Mouse (Mus musculus): ENCODE data around the gene Camk1d. TPM values are rescaled to one million over a fixed set of nuclear protein-coding genes. Genes with fewer than 3 reads are reported as not detected.
A peak's percentile ranks its signal among the peaks of the same experiment; 100 is the strongest.

Camk1d gene
- polyA plus RNA-seq, 1 experiment from 2014 or later: 3.1 TPM

DNA sequence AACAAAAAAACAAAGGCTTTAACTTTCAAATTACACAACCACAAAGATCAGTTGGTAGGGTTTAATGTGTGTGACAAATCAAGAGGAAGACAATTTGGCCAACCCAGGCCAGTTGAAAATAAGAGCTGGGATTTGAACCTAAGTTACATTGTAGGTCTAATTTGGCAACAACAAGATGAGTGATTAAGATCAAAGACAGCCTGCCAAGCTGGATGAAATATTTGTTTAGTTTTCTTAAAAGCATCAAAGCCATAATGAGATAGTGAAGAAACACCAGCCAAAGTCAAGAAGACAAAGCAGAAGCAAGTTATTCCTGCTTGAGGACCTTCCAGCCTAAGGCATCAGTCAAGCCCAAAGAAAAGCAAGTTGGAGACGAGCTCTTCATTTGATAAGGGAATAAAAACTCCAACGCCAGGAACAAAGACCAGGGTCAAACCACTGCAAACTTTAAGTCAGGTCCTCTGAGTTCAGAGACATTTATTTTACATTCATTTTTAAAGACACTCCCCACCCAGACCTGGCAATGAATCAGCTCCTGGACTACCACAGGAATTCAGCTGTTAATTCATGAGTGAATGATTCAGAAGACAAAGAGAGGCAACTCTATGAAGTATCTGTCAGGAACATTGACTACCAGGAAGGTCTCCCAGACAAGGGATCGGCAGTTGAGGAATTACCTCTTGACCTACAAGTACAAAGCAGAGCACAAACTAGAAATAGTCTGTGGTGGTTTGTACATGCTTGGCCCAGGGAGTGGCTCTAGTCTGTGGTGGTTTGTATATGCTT lies 19.2 kb upstream of the Camk1d start:
- no peak overlapping the region for H3K4me2 ChIP-seq
- no peak overlapping the region for H3K27ac ChIP-seq (ENCODE audit: poor library complexity, severe bottlenecking)
- no peaks in the 10 kb centered on the region for H3K27me3 ChIP-seq (replicated peaks)
- no peaks in the 10 kb centered on the region for H3K36me3 ChIP-seq
- no peaks in the 10 kb centered on the region for H3K4me1 ChIP-seq (replicated peaks)
- H3K9ac ChIP-seq: no peak overlapping the region
- ATAC-seq (ENCODE audit: insufficient number of reproducible peaks, low FRiP score): no peak
- H3K4me3 ChIP-seq: no peak overlapping the region
- WGBS: 67% methylated on average over 3 of the region's 3 CpGs
- H3K9me3 ChIP-seq (replicated peaks): no peaks in the 10 kb centered on the region

GRCm38 (mm10) chr2:5732047-5732446 lies 17.7 kb upstream of the Camk1d start:
- Histone ChIP-seq H3K27ac (ENCODE audit: poor library complexity, severe bottlenecking) (no peak overlapping the region), H3K4me3 (no peak overlapping the region), H3K4me2 (no peak overlapping the region), H3K9ac (no peak overlapping the region), H3K36me3 (no peaks in the 10 kb centered on the region), H3K27me3 (replicated peaks) (no peaks in the 10 kb centered on the region), H3K9me3 (replicated peaks) (no peaks in the 10 kb centered on the region), H3K4me1 (replicated peaks) (no peaks in the 10 kb centered on the region)
- no peak for ATAC-seq (ENCODE audit: insufficient number of reproducible peaks, low FRiP score)
- 87% methylated on average over 5 of the region's 5 CpGs for WGBS

- Histone ChIP-seq H3K9ac (no peak overlapping the region), H3K4me3 (no peak overlapping the region), H3K4me2 (no peak overlapping the region), H3K36me3 (no peaks in the 10 kb centered on the region), H3K27me3 (replicated peaks) (no peaks in the 10 kb centered on the region), H3K27ac (ENCODE audit: poor library complexity, severe bottlenecking) (no peak overlapping the region), H3K9me3 (replicated peaks) (no peaks in the 10 kb centered on the region), H3K4me1 (replicated peaks) (no peaks in the 10 kb centered on the region)
- no peak for ATAC-seq (ENCODE audit: insufficient number of reproducible peaks, low FRiP score)
- 59% methylated on average over 15 of the region's 15 CpGs for whole genome bisulfite sequencing
Observed at GRCm38 (mm10) chr2:5730364-5730792, 16.1 kb upstream of the Camk1d start.

DNA sequence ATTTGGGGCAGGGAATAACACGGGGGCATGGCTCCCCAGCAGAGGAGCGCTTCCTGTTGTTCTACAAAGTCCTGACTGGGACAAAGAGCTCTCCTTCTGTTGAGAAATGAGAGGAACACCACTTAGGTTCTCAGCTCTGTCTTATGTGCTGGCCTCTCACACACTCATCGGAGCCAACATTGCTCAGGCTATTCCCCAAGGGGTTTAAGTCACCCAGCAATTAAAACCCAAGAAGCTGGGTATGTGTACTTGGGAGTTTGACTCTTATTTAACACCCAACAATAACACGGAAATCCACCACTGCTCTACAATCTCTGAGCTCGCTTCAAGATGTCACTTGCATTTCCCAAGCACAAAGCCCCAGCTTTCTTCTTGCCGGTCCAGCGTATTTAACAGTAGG lies 15.6 kb upstream of the Camk1d start:
- H3K9ac ChIP-seq: no peak overlapping the region
- H3K4me2 ChIP-seq: no peak overlapping the region
- no peak overlapping the region for H3K4me3 ChIP-seq
- 64% methylated on average over 7 of the region's 7 CpGs for WGBS
- H3K9me3 ChIP-seq (replicated peaks): no peaks in the 10 kb centered on the region
- H3K27ac ChIP-seq (ENCODE audit: poor library complexity, severe bottlenecking): no peak overlapping the region
- no peak for ATAC-seq (ENCODE audit: insufficient number of reproducible peaks, low FRiP score)
- no peaks in the 10 kb centered on the region for H3K27me3 ChIP-seq (replicated peaks)
- no peaks in the 10 kb centered on the region for H3K4me1 ChIP-seq (replicated peaks)
- H3K36me3 ChIP-seq: no peaks in the 10 kb centered on the region

- WGBS: 30% methylated on average over 8 of the region's 8 CpGs
- Histone ChIP-seq H3K27ac (ENCODE audit: poor library complexity, severe bottlenecking) (no peak overlapping the region), H3K4me3 (no peak overlapping the region), H3K4me1 (replicated peaks) (no peaks in the 10 kb centered on the region), H3K4me2 (no peak overlapping the region), H3K9me3 (replicated peaks) (no peaks in the 10 kb centered on the region), H3K9ac (no peak overlapping the region), H3K36me3 (no peaks in the 10 kb centered on the region), H3K27me3 (replicated peaks) (no peaks in the 10 kb centered on the region)
- ATAC-seq (ENCODE audit: insufficient number of reproducible peaks, low FRiP score): no peak
Observed at GRCm38 (mm10) chr2:5725028-5725701, 10.8 kb upstream of the Camk1d start.

DNA sequence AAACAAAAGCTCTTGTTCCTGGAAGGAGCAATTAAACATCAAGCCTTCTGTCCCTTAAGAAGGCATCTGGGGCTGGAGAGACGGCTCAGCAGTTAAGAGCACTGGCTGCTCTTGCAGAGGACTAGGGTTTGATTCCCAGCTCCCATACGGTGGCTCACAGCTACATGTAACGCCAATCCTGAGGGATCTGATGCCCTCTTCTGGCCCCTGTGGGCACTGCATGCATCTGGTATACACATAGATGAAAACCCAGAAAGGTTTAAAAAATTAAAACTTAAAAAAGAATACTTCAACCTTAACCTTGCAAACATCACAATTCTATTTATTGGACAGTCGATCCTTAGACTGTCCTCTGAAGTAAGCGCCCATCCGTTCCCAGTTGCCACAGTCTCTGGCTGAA lies 3.4 kb upstream of the Camk1d start:
- Histone ChIP-seq H3K4me1 (replicated peaks) (peaks cover 11% of the 10 kb centered on the region; the same call in 1 of the 2 replicates), H3K9ac (no peak overlapping the region), H3K27me3 (replicated peaks) (peaks cover 18% of the 10 kb centered on the region), H3K36me3 (no peaks in the 10 kb centered on the region), H3K4me3 (no peak overlapping the region), H3K27ac (ENCODE audit: poor library complexity, severe bottlenecking) (no peak overlapping the region), H3K4me2 (no peak overlapping the region), H3K9me3 (replicated peaks) (peaks cover 8% of the 10 kb centered on the region)
- 91% methylated on average over 6 of the region's 6 CpGs for WGBS
- no peak for ATAC-seq (ENCODE audit: insufficient number of reproducible peaks, low FRiP score)

DNA sequence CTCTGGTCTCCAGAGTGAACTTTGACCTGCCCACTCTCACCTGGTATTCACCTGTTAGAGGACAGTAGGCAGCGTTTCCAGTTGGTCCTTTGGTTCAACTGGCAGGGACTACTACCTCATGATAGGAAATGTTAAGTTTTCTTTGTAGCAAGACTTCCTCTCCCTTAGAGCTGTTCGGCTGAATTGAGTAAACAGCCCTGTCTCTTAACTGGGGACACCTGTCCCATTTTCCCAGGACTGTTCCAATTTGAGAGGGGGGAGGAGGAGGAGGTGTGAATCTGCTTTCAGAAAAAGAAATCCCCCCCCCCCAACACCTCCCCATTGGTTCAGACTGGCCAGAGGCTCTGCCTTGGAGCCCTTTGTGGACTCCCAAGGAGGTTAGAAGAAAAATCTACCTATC lies 1.2 kb upstream of the Camk1d start:
- Histone ChIP-seq H3K4me3 (0 out of 2 replicates have a peak overlapping the region, but pooled peaks have one; percentile 76), H3K36me3 (no peaks in the 10 kb centered on the region), H3K9ac (no peak overlapping the region), H3K27ac (ENCODE audit: poor library complexity, severe bottlenecking) (no peak overlapping the region), H3K4me1 (replicated peaks) (peaks cover 12% of the 10 kb centered on the region; the same call in 1 of the 2 replicates), H3K4me2 (peak overlapping the region; percentile 90; the same call in 1 of the 2 replicates), H3K9me3 (replicated peaks) (peaks cover 8% of the 10 kb centered on the region), H3K27me3 (replicated peaks) (peaks cover 35% of the 10 kb centered on the region)
- ATAC-seq (ENCODE audit: insufficient number of reproducible peaks, low FRiP score): no peak
- 33% methylated on average over 2 of the region's 2 CpGs for WGBS

- Histone ChIP-seq H3K27me3 (replicated peaks) (peaks cover 35% of the 10 kb centered on the region), H3K4me2 (peak overlapping the region; percentile 90), H3K9ac (peak overlapping the region; percentile 21; the same call in 1 of the 2 replicates), H3K36me3 (no peaks in the 10 kb centered on the region), H3K9me3 (replicated peaks) (peaks cover 8% of the 10 kb centered on the region), H3K4me1 (replicated peaks) (peaks cover 12% of the 10 kb centered on the region; the same call in 1 of the 2 replicates), H3K4me3 (peak overlapping the region; percentile 76), H3K27ac (ENCODE audit: poor library complexity, severe bottlenecking) (no peak overlapping the region)
- ATAC-seq (ENCODE audit: insufficient number of reproducible peaks, low FRiP score): no peak
- under 1% methylated on average over 19 of the region's 19 CpGs for WGBS
Observed at GRCm38 (mm10) chr2:5715054-5715410, 717 bp upstream of the Camk1d start.

DNA sequence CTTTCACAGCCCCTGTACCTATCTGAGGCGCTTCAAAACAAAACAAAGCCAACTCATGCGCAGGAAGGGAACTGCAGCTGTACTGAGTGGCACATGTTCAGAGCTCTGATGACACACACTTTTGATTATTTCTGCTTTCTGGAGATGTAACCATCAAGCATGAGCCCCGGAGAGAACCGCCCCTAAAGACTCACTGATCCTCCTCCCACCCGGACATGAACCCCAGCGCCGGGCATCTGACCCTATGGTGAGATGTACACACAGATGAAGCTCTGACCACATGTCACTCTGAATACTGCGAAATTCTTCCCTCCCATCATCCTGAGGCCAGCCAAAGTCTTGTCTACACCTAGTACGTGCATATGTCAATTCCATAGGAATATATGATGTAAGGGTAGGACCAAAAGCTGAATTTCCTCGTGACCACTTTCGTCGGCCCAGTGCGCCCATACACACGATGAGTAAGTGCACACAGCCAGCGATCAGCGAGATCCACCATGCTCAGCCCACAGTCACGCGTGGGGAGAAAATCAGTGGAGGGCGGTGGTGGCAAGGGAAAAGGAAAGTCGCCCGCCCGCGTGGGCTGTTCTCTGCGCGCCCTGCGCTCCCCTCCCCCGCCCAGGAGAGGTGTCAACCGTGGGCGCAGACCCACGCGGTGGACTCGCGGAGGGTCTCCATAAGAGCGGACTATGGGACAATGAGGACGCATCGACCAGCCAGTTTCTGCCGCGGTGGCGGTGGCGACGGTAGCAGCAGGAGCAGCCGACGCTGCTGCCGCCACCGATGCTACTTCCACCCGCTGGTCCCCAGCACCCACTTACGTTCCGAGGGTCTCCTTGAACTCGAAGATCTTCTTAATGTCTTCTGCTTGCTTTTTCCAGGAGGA lies 747 bp downstream of the Camk1d start:
- Histone ChIP-seq H3K36me3 (no peaks in the 10 kb centered on the region), H3K27ac (ENCODE audit: poor library complexity, severe bottlenecking) (no peak overlapping the region), H3K4me2 (peak overlapping the region; percentile 90), H3K9me3 (replicated peaks) (peaks cover 8% of the 10 kb centered on the region), H3K27me3 (replicated peaks) (peaks cover 35% of the 10 kb centered on the region), H3K4me3 (peak overlapping the region; percentile 76), H3K9ac (peak overlapping the region; percentile 64), H3K4me1 (replicated peaks) (peaks cover 12% of the 10 kb centered on the region; the same call in 1 of the 2 replicates)
- under 1% methylated on average over 49 of the region's 49 CpGs for WGBS
- no peak for ATAC-seq (ENCODE audit: insufficient number of reproducible peaks, low FRiP score)

DNA sequence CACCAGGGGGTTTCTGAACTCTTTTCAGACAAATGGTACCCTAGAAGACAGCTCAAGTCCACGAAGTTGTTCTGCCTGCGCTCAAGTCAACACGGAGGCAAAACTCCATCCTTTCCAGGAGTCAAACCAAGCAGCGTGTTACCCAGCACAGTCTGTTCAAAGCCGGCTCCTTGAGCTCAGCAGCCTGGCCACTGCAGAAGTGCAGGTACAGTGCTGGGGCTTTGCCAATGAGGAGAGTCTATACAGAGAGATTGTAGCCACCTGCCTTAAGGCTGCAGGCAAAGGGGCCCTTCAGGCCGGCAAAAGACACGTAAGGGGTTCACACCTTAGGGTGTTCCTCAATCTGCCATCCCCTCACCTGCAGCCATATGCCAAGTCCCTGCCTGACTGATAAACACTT lies 2.1 kb downstream of the Camk1d start:
- H3K9ac ChIP-seq: no peak overlapping the region
- H3K4me3 ChIP-seq: no peak overlapping the region
- no peak overlapping the region for H3K4me2 ChIP-seq
- no peak for ATAC-seq (ENCODE audit: insufficient number of reproducible peaks, low FRiP score)
- peaks cover 35% of the 10 kb centered on the region for H3K27me3 ChIP-seq (replicated peaks)
- peaks cover 3% of the 10 kb centered on the region; the same call in 1 of the 2 replicates for H3K9me3 ChIP-seq (replicated peaks)
- H3K4me1 ChIP-seq (replicated peaks): peaks cover 12% of the 10 kb centered on the region; the same call in 1 of the 2 replicates
- 52% methylated on average over 7 of the region's 7 CpGs for WGBS
- H3K27ac ChIP-seq (ENCODE audit: poor library complexity, severe bottlenecking): no peak overlapping the region
- H3K36me3 ChIP-seq: no peaks in the 10 kb centered on the region

GRCm38 (mm10) chr2:5709911-5710310 lies 4.4 kb downstream of the Camk1d start:
- Histone ChIP-seq H3K4me1 (replicated peaks) (peaks cover 12% of the 10 kb centered on the region; the same call in 1 of the 2 replicates), H3K36me3 (no peaks in the 10 kb centered on the region), H3K9me3 (replicated peaks) (no peaks in the 10 kb centered on the region), H3K27ac (ENCODE audit: poor library complexity, severe bottlenecking) (no peak overlapping the region), H3K9ac (no peak overlapping the region), H3K27me3 (replicated peaks) (peaks cover 26% of the 10 kb centered on the region), H3K4me3 (no peak overlapping the region), H3K4me2 (no peak overlapping the region)
- WGBS: 81% methylated on average over 4 of the region's 4 CpGs
- no peak for ATAC-seq (ENCODE audit: insufficient number of reproducible peaks, low FRiP score)

Measured in heart, embryonic 12.5 days (tissue).